Mouse (Mus musculus) liver, postnatal 0 days (tissue): ENCODE results near the gene Mctp1. TPM values are rescaled to one million over a fixed set of nuclear protein-coding genes. Genes with fewer than 3 reads are reported as not detected.

Experiments used
- ATAC-seq: fragments of 200-750 bp; cut with Nextera tagmentation; 2 replicates; pipeline ENCODE4 v1.8.0; 2017; ENCODE audit warnings: mild to moderate bottlenecking, moderate library complexity
- DNase-seq: peaks from one replicate; pipeline ENCODE4 v3.0.0-alpha.2; 2016
- H3K27ac ChIP-seq: fragments of 300-500 bp; sonication (generic); 2 replicates; pipeline ENCODE4 v1.5.1; 2014; ENCODE audit warnings: antibody characterized with exemption, moderate library complexity, mild to moderate bottlenecking, low read depth
- H3K27me3 ChIP-seq: fragments of 300-500 bp; sonication (generic); 2 replicates; pipeline ENCODE4 v1.6.1; 2014; ENCODE audit warnings: low read length, control low read depth, mixed read lengths; ENCODE audit not compliant: insufficient read depth
- H3K36me3 ChIP-seq: fragments of 300-500 bp; sonication (generic); replicated peaks from 2 replicates; pipeline ENCODE4 v1.6.1; 2014; ENCODE audit warnings: mild to moderate bottlenecking, control low read depth, low read length, moderate library complexity, mixed read lengths; ENCODE audit not compliant: insufficient read depth
- H3K4me1 ChIP-seq: fragments of 300-500 bp; sonication (generic); 2 replicates; pipeline ENCODE4 v1.6.1; 2014; ENCODE audit warnings: antibody characterized with exemption, mild to moderate bottlenecking, control low read depth; ENCODE audit not compliant: insufficient read depth
- H3K4me2 ChIP-seq: fragments of 300-500 bp; sonication (generic); 2 replicates; pipeline ENCODE4 v1.6.1; 2014; ENCODE audit warnings: low read depth, mild to moderate bottlenecking, low read length, moderate library complexity, mixed read lengths
- H3K4me3 ChIP-seq: fragments of 300-500 bp; sonication (generic); 2 replicates; pipeline ENCODE4 v1.5.1; 2014; ENCODE audit warnings: low read depth, low read length
- H3K9ac ChIP-seq: fragments of 300-500 bp; sonication (generic); replicated peaks from 2 replicates; pipeline ENCODE4 v1.6.1; 2014; ENCODE audit warnings: mild to moderate bottlenecking, moderate library complexity
- H3K9me3 ChIP-seq: fragments of 300-500 bp; sonication (generic); 2 replicates; pipeline ENCODE4 v1.6.1; 2016; ENCODE audit warnings: mild to moderate bottlenecking, control low read depth, low read length, mixed read lengths
- CTCF ChIP-seq: sonication (generic); IDR thresholded peaks from 2 replicates; pipeline ENCODE4 v1.5.1; 2016; ENCODE audit warnings: antibody characterized with exemption, low read depth
- EP300 ChIP-seq: IDR thresholded peaks from 2 replicates; pipeline ENCODE4 v1.6.1; 2016; ENCODE audit warnings: antibody characterized with exemption, low read depth, mild to moderate bottlenecking
- WGBS: fragments of 180-500 bp; shearing (Covaris S2); extraction: QIAGEN DNeasy Blood & Tissue Kit; methylation state at CpG from one replicate; pipeline ENCODE4 v1.1.7; 2014; ENCODE audit not compliant: insufficient replicate concordance; 5-methylcytosine and 5-hydroxymethylcytosine counted together
- polyA plus RNA-seq: library from polyadenylated mRNA; unstranded; fragments of >200 nt; fragmentation: Nextera tagmentation; extraction: Ambion mirVana; gene quantifications from 2 replicates; pipeline ENCODE4 v1.2.1, GENCODE M21; 2015

The Mctp1 gene
- polyA plus RNA-seq, 1 experiment from 2014 or later, result 2.6 TPM

- ATAC-seq, result no peak
- 68% methylated on average over 1 of the region's 1 CpGs for WGBS
These were observed 138.8 kb downstream of the Mctp1 start for GRCm38 (mm10) chr13:76523170-76523569.

GRCm38 (mm10) chr13:76527326-76527725, 143.0 kb downstream of the Mctp1 start:
- no peak overlapping the region for H3K27ac ChIP-seq
- H3K36me3 ChIP-seq, result no peaks in the 10 kb centered on the region
- H3K9me3 ChIP-seq, result no peaks in the 10 kb centered on the region
- no peak overlapping the region for H3K4me3 ChIP-seq
- H3K4me2 ChIP-seq, result no peak overlapping the region
- no peak for ATAC-seq
- no peak for DNase-seq
- no peak overlapping the region for H3K9ac ChIP-seq
- no peaks in the 10 kb centered on the region for H3K4me1 ChIP-seq
- TF ChIP-seq EP300, result no peak
- TF ChIP-seq CTCF, result no peak
- no peaks in the 10 kb centered on the region for H3K27me3 ChIP-seq

More at GRCm38 (mm10) chr13:76523170-76523569, 138.8 kb downstream of the Mctp1 start:
- Histone ChIP-seq H3K4me1 (no peaks in the 10 kb centered on the region), H3K27ac (no peak overlapping the region), H3K4me3 (no peak overlapping the region), H3K27me3 (no peaks in the 10 kb centered on the region), H3K9ac (no peak overlapping the region), H3K9me3 (no peaks in the 10 kb centered on the region), H3K36me3 (no peaks in the 10 kb centered on the region), H3K4me2 (no peak overlapping the region)
- TF ChIP-seq CTCF, result no peak
- TF ChIP-seq EP300, result no peak
- no peak for DNase-seq

- no peak for ATAC-seq
These were observed 143.4 kb downstream of the Mctp1 start for GRCm38 (mm10) chr13:76527751-76528150.

GRCm38 (mm10) chr13:76529915-76530314, 145.6 kb downstream of the Mctp1 start:
- 84% methylated on average over 2 of the region's 2 CpGs for WGBS
- ATAC-seq, result no peak
- no peak for DNase-seq

More at GRCm38 (mm10) chr13:76527751-76528150, 143.4 kb downstream of the Mctp1 start:
- Histone ChIP-seq H3K9me3 (no peaks in the 10 kb centered on the region), H3K4me3 (no peak overlapping the region), H3K4me2 (no peak overlapping the region), H3K36me3 (no peaks in the 10 kb centered on the region), H3K27ac (no peak overlapping the region), H3K27me3 (no peaks in the 10 kb centered on the region), H3K9ac (no peak overlapping the region), H3K4me1 (no peaks in the 10 kb centered on the region)
- DNase-seq, result no peak
- TF ChIP-seq EP300 (no peak), CTCF (no peak)
- 35% methylated on average over 1 of the region's 1 CpGs for WGBS

GRCm38 (mm10) chr13:76530867-76531504, 146.7 kb downstream of the Mctp1 start:
- Histone ChIP-seq H3K9me3 (no peaks in the 10 kb centered on the region), H3K27me3 (no peaks in the 10 kb centered on the region), H3K4me2 (no peak overlapping the region), H3K9ac (no peak overlapping the region), H3K36me3 (no peaks in the 10 kb centered on the region), H3K4me1 (no peaks in the 10 kb centered on the region), H3K4me3 (no peak overlapping the region), H3K27ac (no peak overlapping the region)
- WGBS, result 78% methylated on average over 3 of the region's 3 CpGs
- DNase-seq (no peak), ATAC-seq (no peak)
- TF ChIP-seq CTCF (no peak), EP300 (no peak)

More at GRCm38 (mm10) chr13:76529915-76530314, 145.6 kb downstream of the Mctp1 start:
- Histone ChIP-seq H3K27ac (no peak overlapping the region), H3K9ac (no peak overlapping the region), H3K36me3 (no peaks in the 10 kb centered on the region), H3K9me3 (no peaks in the 10 kb centered on the region), H3K4me2 (no peak overlapping the region), H3K27me3 (no peaks in the 10 kb centered on the region), H3K4me3 (no peak overlapping the region), H3K4me1 (no peaks in the 10 kb centered on the region)
- TF ChIP-seq EP300, result no peak
- no peak for TF ChIP-seq CTCF

- no peaks in the 10 kb centered on the region for H3K36me3 ChIP-seq
- no peak for ATAC-seq
- no peak overlapping the region for H3K4me3 ChIP-seq
- no peak overlapping the region for H3K9ac ChIP-seq
- no peaks in the 10 kb centered on the region for H3K4me1 ChIP-seq
- TF ChIP-seq CTCF (no peak), EP300 (no peak)
- 68% methylated on average over 2 of the region's 2 CpGs for WGBS
- H3K4me2 ChIP-seq, result no peak overlapping the region
- no peaks in the 10 kb centered on the region for H3K27me3 ChIP-seq
- no peak for DNase-seq
- H3K9me3 ChIP-seq, result no peaks in the 10 kb centered on the region
- no peak overlapping the region for H3K27ac ChIP-seq
These were observed 163.5 kb downstream of the Mctp1 start for GRCm38 (mm10) chr13:76547854-76548253.

GRCm38 (mm10) chr13:76560918-76561317, 176.6 kb downstream of the Mctp1 start:
- whole genome bisulfite sequencing, result 63% methylated on average over 8 of the region's 8 CpGs
- Histone ChIP-seq H3K27ac (no peak overlapping the region), H3K36me3 (no peaks in the 10 kb centered on the region), H3K27me3 (no peaks in the 10 kb centered on the region), H3K9me3 (no peaks in the 10 kb centered on the region), H3K4me3 (no peak overlapping the region), H3K4me1 (no peaks in the 10 kb centered on the region), H3K9ac (no peak overlapping the region), H3K4me2 (no peak overlapping the region)
- DNase-seq, result no peak
- no peak for ATAC-seq
- TF ChIP-seq EP300 (no peak), CTCF (no peak)
